Mouse (Mus musculus): ENCODE measurements around the gene Mrpl12. TPM values are rescaled to one million over a fixed set of nuclear protein-coding genes. Genes with fewer than 3 reads are reported as not detected.

Gene Mrpl12
- polyA plus RNA-seq, 1 experiment from 2014 or later, result 142 TPM

DNA sequence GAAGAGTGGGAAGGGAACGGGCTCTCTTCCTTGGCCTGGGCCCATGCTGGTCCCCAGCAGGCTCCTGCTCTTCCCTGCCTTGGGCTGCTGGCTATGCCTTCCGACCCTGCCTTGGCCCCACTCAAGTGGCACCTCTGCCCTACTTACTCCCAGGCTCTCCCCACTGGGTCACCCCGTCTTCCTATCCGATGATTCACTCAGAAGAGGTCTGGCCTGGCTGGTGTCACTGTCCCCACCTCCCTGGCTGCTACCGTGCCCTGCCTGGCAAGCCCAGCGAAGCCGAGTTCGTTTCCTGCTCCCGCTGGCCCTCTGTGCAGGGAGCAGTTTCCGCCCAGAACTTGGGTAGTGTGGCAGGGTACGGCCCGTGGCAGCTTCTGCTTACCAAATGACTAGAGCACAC is 13.8 kb downstream of the Mrpl12 start:
- ATAC-seq (ENCODE audit: insufficient read depth, low FRiP score, low TSS enrichment) (no peak), DNase-seq (ENCODE audit: low spot score) (no peak)
- Histone ChIP-seq H3K36me3 (ENCODE audit: control insufficient read depth, insufficient read depth, low read length) (peaks cover 20% of the 10 kb centered on the region), H3K9ac (ENCODE audit: low read length) (no peak overlapping the region), H3K4me1 (ENCODE audit: control insufficient read depth, insufficient read depth, low read length) (0 out of 2 replicates have a peak, but pooled peaks cover under 1% of the 10 kb centered on the region), H3K4me2 (ENCODE audit: low read depth) (no peak overlapping the region), H3K27me3 (ENCODE audit: control insufficient read depth, insufficient read depth, low read length) (no peaks in the 10 kb centered on the region), H3K9me3 (ENCODE audit: control insufficient read depth, low read length) (no peaks in the 10 kb centered on the region), H3K4me3 (ENCODE audit: low read depth, low read length) (no peak overlapping the region), H3K27ac (ENCODE audit: low read depth, low read length) (no peak overlapping the region)
- 96% methylated on average over 12 of the region's 12 CpGs for WGBS

GRCm38 (mm10) chr11:120498891-120499290 is 14.5 kb downstream of the Mrpl12 start:
- no peaks in the 10 kb centered on the region for H3K27me3 ChIP-seq (ENCODE audit: control insufficient read depth, insufficient read depth, low read length)
- H3K36me3 ChIP-seq (ENCODE audit: control insufficient read depth, insufficient read depth, low read length), result peaks cover 20% of the 10 kb centered on the region
- no peak for DNase-seq (ENCODE audit: low spot score)
- no peak for ATAC-seq (ENCODE audit: insufficient read depth, low FRiP score, low TSS enrichment)
- H3K4me3 ChIP-seq (ENCODE audit: low read depth, low read length), result no peak overlapping the region
- H3K9ac ChIP-seq (ENCODE audit: low read length), result no peak overlapping the region
- no peaks in the 10 kb centered on the region for H3K4me1 ChIP-seq (ENCODE audit: control insufficient read depth, insufficient read depth, low read length)
- no peaks in the 10 kb centered on the region for H3K9me3 ChIP-seq (ENCODE audit: control insufficient read depth, low read length)
- WGBS, result 93% methylated on average over 5 of the region's 5 CpGs
- no peak overlapping the region for H3K27ac ChIP-seq (ENCODE audit: low read depth, low read length)
- no peak overlapping the region for H3K4me2 ChIP-seq (ENCODE audit: low read depth)

- peaks cover 14% of the 10 kb centered on the region for H3K36me3 ChIP-seq (ENCODE audit: control insufficient read depth, insufficient read depth, low read length)
- ATAC-seq (ENCODE audit: insufficient read depth, low FRiP score, low TSS enrichment) (no peak), DNase-seq (ENCODE audit: low spot score) (no peak)
- H3K27me3 ChIP-seq (ENCODE audit: control insufficient read depth, insufficient read depth, low read length), result no peaks in the 10 kb centered on the region
- H3K9me3 ChIP-seq (ENCODE audit: control insufficient read depth, low read length), result no peaks in the 10 kb centered on the region
- H3K9ac ChIP-seq (ENCODE audit: low read length), result no peak overlapping the region
- no peak overlapping the region for H3K27ac ChIP-seq (ENCODE audit: low read depth, low read length)
- WGBS, result 82% methylated on average over 6 of the region's 6 CpGs
- H3K4me2 ChIP-seq (ENCODE audit: low read depth), result no peak overlapping the region
- no peak overlapping the region for H3K4me3 ChIP-seq (ENCODE audit: low read depth, low read length)
- no peaks in the 10 kb centered on the region for H3K4me1 ChIP-seq (ENCODE audit: control insufficient read depth, insufficient read depth, low read length)
Measured at GRCm38 (mm10) chr11:120499894-120500293, 15.5 kb downstream of the Mrpl12 start.

DNA sequence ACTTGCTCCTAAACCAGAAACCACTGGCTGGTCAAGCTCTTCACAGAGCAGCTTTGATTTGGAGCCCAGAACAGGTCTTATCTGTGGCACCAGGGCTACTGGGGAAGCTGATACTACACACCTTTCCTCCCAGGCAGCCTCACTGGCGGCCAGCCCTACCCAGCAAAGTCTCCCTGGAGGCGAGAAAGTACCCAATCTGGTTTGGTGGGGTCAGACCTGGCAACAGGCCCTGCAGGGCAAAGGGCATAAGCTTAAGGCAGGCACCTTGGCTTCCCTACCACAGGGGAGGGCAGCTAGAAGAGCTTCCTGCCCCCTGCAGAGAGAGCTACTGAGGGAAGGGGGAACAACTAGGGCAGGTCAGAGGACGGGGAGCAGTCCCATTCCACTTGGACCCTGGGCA is 15.9 kb downstream of the Mrpl12 start:
- DNase-seq (ENCODE audit: low spot score) (no peak), ATAC-seq (ENCODE audit: insufficient read depth, low FRiP score, low TSS enrichment) (no peak)
- 27% methylated on average over 3 of the region's 3 CpGs for WGBS
- H3K9ac ChIP-seq (ENCODE audit: low read length), result no peak overlapping the region
- no peaks in the 10 kb centered on the region for H3K27me3 ChIP-seq (ENCODE audit: control insufficient read depth, insufficient read depth, low read length)
- no peaks in the 10 kb centered on the region for H3K4me1 ChIP-seq (ENCODE audit: control insufficient read depth, insufficient read depth, low read length)
- H3K9me3 ChIP-seq (ENCODE audit: control insufficient read depth, low read length), result no peaks in the 10 kb centered on the region
- H3K4me3 ChIP-seq (ENCODE audit: low read depth, low read length), result no peak overlapping the region
- no peak overlapping the region for H3K4me2 ChIP-seq (ENCODE audit: low read depth)
- H3K36me3 ChIP-seq (ENCODE audit: control insufficient read depth, insufficient read depth, low read length), result peaks cover 13% of the 10 kb centered on the region
- H3K27ac ChIP-seq (ENCODE audit: low read depth, low read length), result no peak overlapping the region

DNA sequence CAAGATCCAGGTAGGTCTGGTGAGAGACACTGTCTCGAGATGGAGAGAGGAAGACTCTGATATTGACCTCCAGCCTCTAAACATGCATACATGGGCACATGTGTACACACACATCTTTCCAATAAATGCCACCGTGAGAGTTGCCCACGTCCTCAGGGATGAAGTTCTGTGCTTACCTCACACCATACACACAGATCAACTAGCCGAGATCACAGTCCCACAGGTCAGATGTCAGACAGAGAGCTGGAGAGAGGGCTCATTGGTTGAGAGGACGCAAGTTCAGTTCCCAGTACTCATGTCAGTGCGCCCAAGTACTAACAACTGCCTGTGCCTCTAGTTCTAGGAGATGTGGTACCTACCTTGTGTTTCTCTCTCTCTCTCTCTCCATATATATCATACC is 16.6 kb downstream of the Mrpl12 start:
- Histone ChIP-seq H3K4me3 (ENCODE audit: low read depth, low read length) (no peak overlapping the region), H3K4me2 (ENCODE audit: low read depth) (no peak overlapping the region), H3K9ac (ENCODE audit: low read length) (no peak overlapping the region), H3K9me3 (ENCODE audit: control insufficient read depth, low read length) (no peaks in the 10 kb centered on the region), H3K27ac (ENCODE audit: low read depth, low read length) (no peak overlapping the region), H3K27me3 (ENCODE audit: control insufficient read depth, insufficient read depth, low read length) (no peaks in the 10 kb centered on the region), H3K4me1 (ENCODE audit: control insufficient read depth, insufficient read depth, low read length) (no peaks in the 10 kb centered on the region), H3K36me3 (ENCODE audit: control insufficient read depth, insufficient read depth, low read length) (peaks cover 10% of the 10 kb centered on the region)
- ATAC-seq (ENCODE audit: insufficient read depth, low FRiP score, low TSS enrichment) (no peak), DNase-seq (ENCODE audit: low spot score) (no peak)
- 73% methylated on average over 6 of the region's 6 CpGs for WGBS

DNA sequence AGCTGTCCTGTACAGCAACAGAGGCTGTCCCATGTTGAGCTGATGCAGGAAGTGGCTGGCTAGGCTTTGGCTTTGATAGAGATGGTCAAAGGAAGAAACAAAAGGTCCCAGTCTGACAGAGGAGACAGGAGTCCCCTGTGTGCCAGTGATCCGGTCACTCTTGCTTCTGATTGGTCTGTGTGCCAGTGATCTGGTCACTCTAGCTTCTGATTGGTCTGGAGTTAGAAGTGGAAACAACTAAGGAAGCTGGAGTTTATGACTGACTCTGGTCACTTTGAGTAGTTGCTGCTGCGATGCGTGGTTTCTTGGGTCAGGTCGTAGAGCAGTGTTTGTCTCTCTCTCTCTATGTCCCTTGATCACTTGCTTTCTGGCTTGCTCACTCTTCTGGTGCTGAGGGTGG is 17.3 kb downstream of the Mrpl12 start:
- Histone ChIP-seq H3K27ac (ENCODE audit: low read depth, low read length) (no peak overlapping the region), H3K36me3 (ENCODE audit: control insufficient read depth, insufficient read depth, low read length) (peaks cover 10% of the 10 kb centered on the region), H3K9me3 (ENCODE audit: control insufficient read depth, low read length) (no peaks in the 10 kb centered on the region), H3K4me2 (ENCODE audit: low read depth) (no peak overlapping the region), H3K4me3 (ENCODE audit: low read depth, low read length) (no peak overlapping the region), H3K27me3 (ENCODE audit: control insufficient read depth, insufficient read depth, low read length) (no peaks in the 10 kb centered on the region), H3K4me1 (ENCODE audit: control insufficient read depth, insufficient read depth, low read length) (no peaks in the 10 kb centered on the region), H3K9ac (ENCODE audit: low read length) (no peak overlapping the region)
- WGBS, result 84% methylated on average over 4 of the region's 4 CpGs
- DNase-seq (ENCODE audit: low spot score), result no peak
- no peak for ATAC-seq (ENCODE audit: insufficient read depth, low FRiP score, low TSS enrichment)

GRCm38 (mm10) chr11:120505661-120506060 is 21.2 kb downstream of the Mrpl12 start:
- H3K27me3 ChIP-seq (ENCODE audit: control insufficient read depth, insufficient read depth, low read length), result no peaks in the 10 kb centered on the region
- H3K27ac ChIP-seq (ENCODE audit: low read depth, low read length), result no peak overlapping the region
- ATAC-seq (ENCODE audit: insufficient read depth, low FRiP score, low TSS enrichment), result no peak
- no peak for DNase-seq (ENCODE audit: low spot score)
- peaks cover 5% of the 10 kb centered on the region; the same call in 1 of the 2 replicates for H3K4me1 ChIP-seq (ENCODE audit: control insufficient read depth, insufficient read depth, low read length)
- no peak overlapping the region for H3K9ac ChIP-seq (ENCODE audit: low read length)
- no peaks in the 10 kb centered on the region for H3K9me3 ChIP-seq (ENCODE audit: control insufficient read depth, low read length)
- no peak overlapping the region for H3K4me3 ChIP-seq (ENCODE audit: low read depth, low read length)
- no peaks in the 10 kb centered on the region for H3K36me3 ChIP-seq (ENCODE audit: control insufficient read depth, insufficient read depth, low read length)
- WGBS, result 84% methylated on average over 3 of the region's 3 CpGs
- no peak overlapping the region for H3K4me2 ChIP-seq (ENCODE audit: low read depth)

- H3K4me3 ChIP-seq (ENCODE audit: low read depth, low read length), result no peak overlapping the region
- no peaks in the 10 kb centered on the region for H3K36me3 ChIP-seq (ENCODE audit: control insufficient read depth, insufficient read depth, low read length)
- no peak overlapping the region for H3K27ac ChIP-seq (ENCODE audit: low read depth, low read length)
- H3K9ac ChIP-seq (ENCODE audit: low read length), result no peak overlapping the region
- peaks cover 5% of the 10 kb centered on the region; the same call in 1 of the 2 replicates for H3K4me1 ChIP-seq (ENCODE audit: control insufficient read depth, insufficient read depth, low read length)
- H3K9me3 ChIP-seq (ENCODE audit: control insufficient read depth, low read length), result no peaks in the 10 kb centered on the region
- no peaks in the 10 kb centered on the region for H3K27me3 ChIP-seq (ENCODE audit: control insufficient read depth, insufficient read depth, low read length)
- ATAC-seq (ENCODE audit: insufficient read depth, low FRiP score, low TSS enrichment) (no peak), DNase-seq (ENCODE audit: low spot score) (no peak)
- 51% methylated on average over 4 of the region's 4 CpGs for WGBS
- H3K4me2 ChIP-seq (ENCODE audit: low read depth), result no peak overlapping the region
Measured at GRCm38 (mm10) chr11:120506899-120507298, 22.5 kb downstream of the Mrpl12 start.

DNA sequence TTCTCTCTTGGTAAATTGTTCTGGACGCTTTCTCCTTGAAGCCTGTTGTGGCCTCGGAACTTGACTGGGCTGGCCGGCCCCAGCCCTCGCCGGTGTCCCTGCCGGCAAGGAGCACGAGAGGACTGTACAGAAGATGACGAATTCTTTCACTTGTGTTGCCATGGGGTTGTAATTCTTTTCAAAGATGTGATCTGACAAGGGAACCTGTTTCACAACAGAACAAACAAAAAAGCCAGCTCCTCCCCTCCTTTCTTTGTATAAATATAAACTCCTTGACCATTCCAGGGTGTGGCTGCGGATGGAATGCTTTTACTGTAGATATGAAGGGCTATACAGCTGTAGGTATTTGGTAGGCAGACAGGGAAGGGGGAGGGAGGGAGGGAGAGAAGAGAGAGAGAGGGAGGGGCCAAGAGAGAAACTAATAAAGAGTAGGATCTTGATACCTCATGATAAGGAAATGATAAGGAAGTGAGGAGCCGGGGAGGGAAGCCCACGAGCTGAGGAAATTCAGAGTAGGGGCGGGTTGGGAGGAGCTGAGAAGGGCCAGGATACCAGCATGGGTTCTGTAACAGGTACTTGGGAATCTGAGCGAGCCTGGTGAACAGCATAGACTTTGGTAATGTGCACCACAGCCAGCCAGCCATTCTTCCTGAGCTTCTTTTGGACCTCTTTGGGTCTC is 23.3 kb downstream of the Mrpl12 start:
- 68% methylated on average over 13 of the region's 13 CpGs for WGBS
- H3K27me3 ChIP-seq (ENCODE audit: control insufficient read depth, insufficient read depth, low read length), result no peaks in the 10 kb centered on the region
- peaks cover 5% of the 10 kb centered on the region; the same call in 1 of the 2 replicates for H3K4me1 ChIP-seq (ENCODE audit: control insufficient read depth, insufficient read depth, low read length)
- no peak overlapping the region for H3K27ac ChIP-seq (ENCODE audit: low read depth, low read length)
- no peak overlapping the region for H3K4me2 ChIP-seq (ENCODE audit: low read depth)
- H3K9me3 ChIP-seq (ENCODE audit: control insufficient read depth, low read length), result no peaks in the 10 kb centered on the region
- no peak overlapping the region for H3K9ac ChIP-seq (ENCODE audit: low read length)
- no peaks in the 10 kb centered on the region for H3K36me3 ChIP-seq (ENCODE audit: control insufficient read depth, insufficient read depth, low read length)
- ATAC-seq (ENCODE audit: insufficient read depth, low FRiP score, low TSS enrichment), result no peak
- H3K4me3 ChIP-seq (ENCODE audit: low read depth, low read length), result no peak overlapping the region
- no peak for DNase-seq (ENCODE audit: low spot score)

Measured in neural tube, embryonic 11.5 days (tissue).